Mouse (Mus musculus): ENCODE data around the gene Timeless.
A peak's percentile ranks its signal among the peaks of the same experiment; 100 is the strongest.
"Not testable (repeated sequence)": the region's sequence is repeated elsewhere in the genome, so short reads cannot be mapped to it uniquely, and the experiment has no call there.

Timeless gene

GRCm38 (mm10) chr10:128258953-128259352 is 27.1 kb downstream of the Timeless start:
- DNase-seq = no peak

DNA sequence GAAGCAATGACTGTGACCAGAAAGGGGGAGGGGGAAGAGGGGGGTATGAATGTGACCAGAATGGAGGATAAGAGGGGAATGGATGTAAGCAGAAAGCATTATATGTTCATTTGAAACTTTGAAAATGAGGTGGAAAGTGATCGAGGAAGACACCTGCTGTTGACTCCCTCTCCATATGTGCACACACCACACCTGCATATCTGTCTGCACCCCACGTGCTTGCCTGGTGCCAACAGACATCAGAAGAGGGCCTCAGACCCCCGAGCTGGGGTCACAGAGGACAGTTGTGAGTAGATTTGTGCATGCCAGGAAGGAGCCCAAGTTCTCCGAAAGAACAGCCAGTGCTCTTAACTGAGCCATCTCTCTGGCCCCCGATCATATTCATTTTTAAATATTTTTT is 28.1 kb downstream of the Timeless start:
- DNase-seq = no peak

DNA sequence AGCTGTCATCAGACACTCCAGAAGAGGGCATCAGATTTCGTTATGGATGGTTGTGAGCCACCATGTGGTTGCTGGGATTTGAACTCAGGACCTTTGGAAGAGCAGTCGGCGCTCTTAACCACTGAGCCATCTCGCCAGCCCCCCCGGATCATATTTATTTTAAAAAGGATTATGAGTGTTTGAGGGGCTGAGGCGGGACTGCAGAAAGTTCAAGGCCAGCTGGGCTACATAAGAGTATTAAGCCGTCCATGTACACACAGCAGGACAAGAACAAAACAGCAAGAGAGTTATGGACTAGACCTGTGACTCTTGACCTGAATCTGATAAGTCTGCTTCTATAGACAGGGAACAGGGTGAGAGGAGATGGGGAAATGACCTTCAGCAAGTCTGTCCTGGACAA is 28.5 kb downstream of the Timeless start:
- not testable (repeated sequence) for DNase-seq

GRCm38 (mm10) chr10:128262300-128262699 is 30.4 kb downstream of the Timeless start:
- DNase-seq = no peak

- DNase-seq = no peak
These were observed 31.8 kb downstream of the Timeless start for GRCm38 (mm10) chr10:128263393-128264310.

- no peak for DNase-seq
These were observed 36.5 kb downstream of the Timeless start, which contains the start of gene Apof for GRCm38 (mm10) chr10:128268371-128268770. Apof (plus strand) TSS chr10:128268671.

DNA sequence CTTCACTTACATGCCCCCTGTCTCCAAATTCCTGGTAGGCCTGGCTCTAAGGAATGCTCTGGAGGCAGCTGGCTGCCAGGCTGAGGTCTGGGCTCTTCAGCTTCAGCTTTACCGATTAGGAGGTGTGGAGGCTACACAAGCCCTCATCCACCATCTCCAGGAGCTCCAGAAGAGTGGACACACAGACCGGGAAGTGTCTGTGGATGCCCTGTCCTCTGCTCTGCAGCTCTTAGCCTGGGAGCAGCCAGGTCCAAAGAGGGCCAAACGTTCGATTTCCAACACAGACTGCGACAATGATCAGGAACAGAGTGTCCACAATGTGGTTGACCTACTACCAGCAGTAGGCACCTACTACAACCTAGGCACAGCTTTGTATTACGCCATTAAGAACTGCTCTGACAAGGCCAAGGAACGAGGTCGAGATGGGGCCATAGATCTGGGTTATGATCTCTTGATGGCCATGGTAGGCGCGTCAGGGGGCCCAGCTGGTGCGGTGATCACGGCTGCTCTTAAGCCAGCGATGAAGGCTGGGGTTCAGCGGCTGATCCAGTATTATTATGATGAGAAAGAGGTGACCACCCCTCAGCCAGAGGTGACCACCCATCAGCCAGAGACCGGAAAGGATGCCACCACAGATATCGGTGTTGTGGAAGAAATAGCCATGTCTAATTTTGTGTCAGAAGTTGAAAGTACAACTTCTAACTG is 37.5 kb downstream of the Timeless start:
- no peak for DNase-seq

DNA sequence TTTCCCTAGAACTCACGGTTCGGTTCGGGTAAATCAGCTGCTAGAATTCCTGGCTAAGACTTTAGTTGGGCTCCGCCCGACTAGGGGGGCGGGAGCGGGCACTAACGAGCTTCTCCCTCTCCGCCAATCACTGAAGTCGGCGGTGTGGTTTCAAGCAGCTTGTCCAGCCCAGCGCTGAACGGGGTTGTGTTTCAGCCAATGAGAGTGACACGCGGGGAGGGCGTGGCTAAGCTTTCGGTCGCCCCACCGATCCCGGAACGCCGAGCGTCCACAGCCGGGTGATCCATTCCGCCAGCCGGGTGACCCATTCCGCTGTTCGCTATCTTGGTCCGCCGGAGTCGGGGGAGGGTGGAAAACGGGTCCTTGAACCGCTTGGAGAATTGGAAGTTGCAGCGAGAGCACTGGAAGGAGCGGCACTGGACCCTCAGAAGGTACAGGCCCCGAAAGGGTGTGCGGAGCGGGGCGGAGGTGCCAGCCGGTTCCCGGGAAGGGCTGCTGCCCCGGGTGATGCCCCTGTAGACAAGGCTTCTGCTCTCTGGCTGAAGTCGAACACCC is 38.5 kb downstream of the Timeless start, which contains the start of gene Stat2:
Gene Stat2 (plus strand): TSS at position 273 of the 555 bp plus-strand sequence.
- DNase-seq = peak; percentile 98

- DNase-seq = no peak
These were observed 39.0 kb downstream of the Timeless start for GRCm38 (mm10) chr10:128270866-128271265.

- no peak for DNase-seq
These were observed 40.0 kb downstream of the Timeless start for GRCm38 (mm10) chr10:128271883-128272282.

DNA sequence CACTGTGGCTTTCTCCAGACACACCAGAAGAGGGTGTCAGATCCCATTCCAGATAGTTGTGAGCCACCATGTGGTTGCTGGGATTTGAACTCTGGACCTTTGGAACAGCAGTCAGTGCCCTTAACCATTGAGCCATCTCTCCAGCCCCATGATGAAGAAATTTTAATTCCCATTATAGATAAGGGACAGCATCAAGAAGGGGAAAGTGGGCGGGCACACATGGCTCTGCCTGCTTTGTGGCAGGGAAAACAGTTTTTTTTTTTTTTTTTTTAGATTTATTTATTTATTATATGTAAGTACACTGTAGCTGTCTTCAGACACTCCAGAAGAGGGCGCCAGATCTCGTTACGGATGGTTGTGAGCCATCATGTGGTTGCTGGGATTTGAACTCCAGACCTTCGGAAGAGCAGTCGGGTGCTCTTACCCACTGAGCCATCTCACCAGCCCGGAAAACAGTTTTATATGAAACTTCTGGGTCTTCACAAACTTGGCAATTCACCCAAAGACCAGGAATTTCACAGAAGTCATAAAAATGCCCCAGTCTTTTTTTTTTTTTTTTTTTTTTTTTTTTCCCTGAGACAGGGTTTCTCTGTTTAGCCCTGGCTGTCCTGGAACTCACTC is 41.1 kb downstream of the Timeless start:
- not testable (repeated sequence) for DNase-seq

DNA sequence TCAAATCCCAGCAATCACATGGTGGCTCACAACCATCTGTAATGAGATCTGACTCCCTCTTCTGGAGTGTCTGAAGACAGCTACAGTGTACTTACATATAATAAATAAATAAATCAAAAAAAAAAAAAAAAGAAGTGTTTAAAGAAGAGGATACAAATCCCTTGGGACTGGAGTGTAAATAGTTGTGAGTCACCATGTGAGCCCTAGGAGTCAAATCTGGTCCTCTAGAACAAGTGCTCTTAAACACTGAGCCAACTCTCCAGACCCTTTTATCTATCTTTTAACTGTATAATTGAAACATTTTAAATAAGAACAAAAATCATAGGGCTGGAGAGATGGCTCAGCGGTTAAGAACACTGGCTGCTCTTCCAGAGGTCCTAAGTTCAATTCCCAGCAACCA is 43.5 kb downstream of the Timeless start:
- not testable (repeated sequence) for DNase-seq

- DNase-seq = no peak
These were observed 46.3 kb downstream of the Timeless start for GRCm38 (mm10) chr10:128278158-128278557.

DNA sequence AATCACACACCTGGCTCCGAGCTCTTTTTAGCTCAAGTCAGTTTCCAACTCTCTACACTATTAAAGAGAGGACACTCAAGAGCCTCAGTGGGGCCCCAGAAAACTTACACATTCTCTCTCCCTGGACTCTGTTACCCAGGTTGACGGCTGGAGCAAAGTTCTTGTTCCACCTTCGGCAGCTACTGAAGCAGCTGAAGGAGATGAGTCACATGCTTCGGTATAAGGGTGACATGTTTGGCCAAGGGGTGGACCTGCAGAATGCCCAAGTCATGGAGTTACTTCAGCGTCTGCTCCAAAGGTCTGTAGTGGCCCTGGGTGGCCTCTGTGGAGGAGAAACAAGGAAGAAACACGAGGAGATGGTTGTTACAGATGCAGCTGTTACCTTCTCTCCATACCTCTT is 49.1 kb downstream of the Timeless start:
- no peak for DNase-seq

DNA sequence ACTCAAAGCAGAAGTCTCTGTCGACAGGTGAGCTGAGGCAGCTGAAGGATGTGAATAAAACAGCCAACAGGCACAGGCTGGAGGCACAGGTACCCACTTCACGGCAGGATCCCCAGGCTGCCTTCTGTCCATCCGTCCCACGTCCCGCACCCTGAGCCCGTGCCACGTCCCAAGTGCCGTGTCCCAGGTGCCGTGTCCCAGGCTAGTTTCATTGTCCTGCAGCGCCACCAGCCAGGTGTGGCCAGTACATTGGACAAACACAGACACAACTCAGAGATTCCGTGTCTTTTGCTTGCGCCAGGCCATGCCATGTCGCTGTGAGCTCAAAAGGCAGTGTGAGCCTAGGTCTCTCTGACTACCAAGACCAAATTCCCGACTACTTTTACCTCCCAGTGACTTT is 49.8 kb downstream of the Timeless start:
- DNase-seq = no peak

DNA sequence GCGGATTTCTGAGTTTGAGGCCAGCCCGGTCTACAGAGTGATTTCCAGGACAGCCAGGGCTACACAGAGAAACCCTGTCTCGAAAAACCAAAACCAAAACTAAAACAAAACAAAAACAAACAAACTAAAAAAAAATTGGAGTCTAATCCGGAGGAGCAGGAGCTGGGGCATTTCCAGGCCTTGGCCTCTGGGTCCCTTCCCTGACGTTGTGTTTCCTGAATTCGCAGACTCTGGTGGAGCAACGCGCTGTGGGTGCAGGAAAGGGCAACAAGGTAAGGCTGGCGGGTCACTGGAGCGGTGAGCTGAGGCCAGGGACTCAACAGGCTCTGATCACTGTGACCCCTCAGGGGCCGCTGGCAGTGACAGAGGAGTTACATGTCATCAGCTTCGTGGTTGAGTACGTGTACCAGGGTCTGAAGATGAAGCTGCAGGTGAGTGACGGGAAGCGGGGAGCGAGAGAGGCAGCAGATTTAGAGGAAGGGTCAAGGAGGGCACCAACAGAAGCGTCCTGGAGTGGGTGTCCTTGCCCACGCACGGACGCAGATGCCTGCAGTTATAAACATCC is 51.1 kb downstream of the Timeless start:
- DNase-seq = no peak

DNA sequence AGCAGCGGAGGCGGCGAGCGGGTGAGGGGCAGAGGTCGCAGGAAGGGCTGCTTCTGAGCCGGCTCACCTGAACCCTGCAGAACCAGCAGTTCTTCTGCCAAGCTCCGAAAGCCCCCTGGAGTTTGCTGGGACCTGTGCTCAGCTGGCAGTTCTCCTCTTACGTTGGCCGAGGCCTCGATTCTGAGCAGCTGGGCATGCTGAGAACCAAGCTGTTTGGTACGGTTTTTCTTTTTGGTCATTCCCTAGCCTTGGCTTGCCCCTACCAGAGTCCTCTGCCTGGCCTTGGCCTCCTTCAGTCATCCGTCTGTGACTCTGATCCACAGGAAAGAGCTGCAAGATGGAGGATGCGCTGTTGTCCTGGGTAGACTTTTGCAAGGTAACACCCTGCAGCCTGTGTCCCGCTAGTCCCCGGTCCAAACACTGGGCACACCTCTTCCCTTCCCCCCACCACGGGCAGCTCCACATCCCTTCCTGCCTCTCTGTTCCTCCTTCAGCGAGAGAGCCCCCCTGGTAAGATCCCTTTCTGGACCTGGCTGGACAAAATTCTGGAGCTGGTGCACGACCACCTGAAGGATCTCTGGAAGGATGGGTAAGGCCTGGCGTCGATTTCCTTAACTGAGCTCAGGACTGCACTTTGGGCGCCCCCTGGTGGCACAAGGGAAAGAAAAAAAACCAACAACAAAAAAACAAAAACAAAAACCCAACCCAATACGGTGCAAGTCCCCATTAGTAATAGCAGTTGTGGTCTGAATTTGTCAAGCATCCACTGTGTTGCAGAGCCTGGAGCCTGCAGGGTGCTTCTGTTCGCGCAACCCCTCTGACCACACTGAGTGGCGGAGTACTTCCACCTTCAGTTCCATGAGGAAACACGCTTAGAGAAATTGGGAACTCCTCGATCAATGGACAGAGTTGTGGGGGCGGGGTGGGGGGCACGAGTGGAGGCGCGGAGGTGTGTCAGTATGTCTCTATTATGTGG is 52.0 kb downstream of the Timeless start:
- DNase-seq = no peak

DNA sequence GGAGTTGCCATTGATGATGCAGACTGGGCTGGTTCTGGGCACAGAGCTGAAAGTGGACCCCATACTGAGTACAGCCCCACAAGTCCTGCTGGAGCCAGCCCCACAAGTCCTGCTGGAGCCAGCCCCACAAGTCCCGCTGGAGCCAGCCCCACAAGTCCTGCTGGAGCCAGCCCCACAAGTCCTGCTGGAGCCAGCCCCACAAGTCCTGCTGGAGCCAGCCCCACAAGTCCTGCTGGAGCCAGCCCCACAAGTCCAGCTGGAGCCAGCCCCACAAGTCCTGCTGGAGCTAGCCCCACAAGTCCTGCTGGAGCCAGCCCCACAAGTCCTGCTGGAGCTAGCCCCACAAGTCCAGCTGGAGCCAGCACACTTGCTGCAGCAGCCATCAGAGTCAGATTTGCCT is 58.7 kb downstream of the Timeless start:
- DNase-seq = not testable (repeated sequence)

DNA sequence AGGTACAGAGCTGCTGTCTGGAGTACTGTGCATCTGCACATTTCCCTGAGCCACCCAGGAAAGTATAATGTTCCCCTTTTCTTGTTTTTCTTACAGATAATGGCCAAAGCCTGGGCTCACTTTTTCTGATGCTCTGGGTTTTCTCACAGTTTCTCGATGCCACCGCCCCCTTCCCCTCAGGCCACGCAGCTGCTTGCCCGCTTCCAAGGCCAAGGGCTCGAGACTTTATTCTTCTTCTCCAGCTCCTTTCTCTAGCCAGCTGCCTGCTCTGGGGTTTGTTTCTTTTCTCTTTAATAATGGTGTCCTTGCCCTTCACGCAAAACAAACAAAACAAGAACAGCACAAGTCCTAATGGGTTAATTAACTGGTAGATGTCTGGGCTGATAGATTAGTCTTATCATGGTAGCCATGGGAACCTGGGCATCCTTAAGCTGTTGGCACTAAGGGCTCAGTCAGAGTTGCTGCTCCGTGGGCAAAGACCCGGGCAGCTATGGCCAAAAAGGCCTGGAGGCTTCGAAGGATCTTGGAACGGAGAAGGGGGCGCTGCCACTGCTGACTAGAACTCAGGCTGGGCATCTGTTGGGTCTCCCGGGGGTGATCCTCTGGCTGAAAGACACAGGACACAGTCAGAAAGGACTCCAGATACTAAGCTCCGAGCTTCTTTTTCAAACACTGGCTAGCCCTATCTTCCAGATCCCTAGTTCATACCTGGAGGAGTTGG is 64.7 kb downstream of the Timeless start:
- no peak for DNase-seq

GRCm38 (mm10) chr10:128297221-128297620 is 65.4 kb downstream of the Timeless start:
- DNase-seq = no peak

GRCm38 (mm10) chr10:128297622-128298021 is 65.8 kb downstream of the Timeless start:
- DNase-seq = no peak
